Mouse (Mus musculus): ENCODE measurements around the gene Zfp385c. TPM values are rescaled to one million over a fixed set of nuclear protein-coding genes. Genes with fewer than 3 reads are reported as not detected.

Zfp385c gene
- polyA plus RNA-seq (2015; fragmentation: Nextera tagmentation; extraction: Ambion mirVana), result 0.09 and 0.51 TPM in 2 replicates

- Histone ChIP-seq H3K27me3 (replicated peaks) (peaks cover 46% of the 10 kb centered on the region), H3K9ac (peak within 1 kb of the TSS; percentile 77), H3K27ac (replicated peaks) (no peak within 1 kb of the TSS), H3K36me3 (no peaks in the 10 kb centered on the region), H3K4me1 (peaks cover 14% of the 10 kb centered on the region), H3K9me3 (no peaks in the 10 kb centered on the region), H3K4me3 (peak within 1 kb of the TSS; percentile 44), H3K4me2 (peak within 1 kb of the TSS; percentile 74)
- ATAC-seq (ENCODE audit: extremely low read depth, insufficient number of reproducible peaks, low FRiP score, low TSS enrichment), result no peak
- WGBS, result 3% methylated on average over 22 of the region's 23 CpGs
Measured at GRCm38 (mm10) chr11:100692164-100692616, at the start of gene Zfp385c. Zfp385c (minus strand) TSS chr11:100692455.

DNA sequence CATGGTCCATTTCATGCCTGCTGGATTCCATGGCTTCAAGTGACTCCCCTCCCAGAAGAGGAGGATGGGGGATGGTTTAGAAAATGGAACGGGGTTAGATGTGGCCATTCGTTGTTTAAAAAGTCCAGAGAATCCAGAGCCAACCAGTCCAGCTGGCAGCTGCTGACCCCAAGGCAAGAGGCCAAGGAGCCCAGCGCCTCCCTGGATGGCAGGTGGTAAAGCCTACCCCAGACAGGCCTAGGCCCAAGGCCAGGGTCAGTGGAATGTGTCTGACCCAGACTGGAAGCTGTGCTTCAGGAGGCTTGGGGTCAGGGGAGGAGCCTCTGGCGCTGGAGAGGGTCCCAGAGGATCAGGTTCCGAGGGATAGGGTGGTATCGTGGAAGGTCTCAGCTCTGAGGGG, 49.1 kb upstream of the Zfp385c start:
- H3K4me3 ChIP-seq, result no peak overlapping the region
- 58% methylated on average over 6 of the region's 6 CpGs for WGBS
- no peak for ATAC-seq (ENCODE audit: extremely low read depth, insufficient number of reproducible peaks, low FRiP score, low TSS enrichment)

GRCm38 (mm10) chr11:100738749-100739148, 46.5 kb upstream of the Zfp385c start:
- Histone ChIP-seq H3K4me3 (peak overlapping the region; percentile 87), H3K4me1 (peaks cover 27% of the 10 kb centered on the region), H3K9me3 (no peaks in the 10 kb centered on the region), H3K27ac (replicated peaks) (peak overlapping the region; percentile 83), H3K27me3 (replicated peaks) (peaks cover 23% of the 10 kb centered on the region), H3K9ac (peak overlapping the region; percentile 84), H3K4me2 (peak overlapping the region; percentile 81), H3K36me3 (no peaks in the 10 kb centered on the region)
- ATAC-seq (ENCODE audit: extremely low read depth, insufficient number of reproducible peaks, low FRiP score, low TSS enrichment), result no peak
- WGBS, result 17% methylated on average over 5 of the region's 5 CpGs

More for the DNA sequence above, 49.1 kb upstream of the Zfp385c start:
- H3K27me3 ChIP-seq (replicated peaks), result peaks cover 41% of the 10 kb centered on the region
- H3K4me1 ChIP-seq, result peaks cover 15% of the 10 kb centered on the region
- H3K27ac ChIP-seq (replicated peaks), result no peak overlapping the region
- H3K36me3 ChIP-seq, result no peaks in the 10 kb centered on the region
- H3K9me3 ChIP-seq, result no peaks in the 10 kb centered on the region
- H3K9ac ChIP-seq, result no peak overlapping the region
- no peak overlapping the region for H3K4me2 ChIP-seq

- peak; percentile 99 for ATAC-seq (ENCODE audit: extremely low read depth, insufficient number of reproducible peaks, low FRiP score, low TSS enrichment)
- H3K36me3 ChIP-seq, result peaks cover 2% of the 10 kb centered on the region
- peak within 1 kb of the TSS; percentile 87 for H3K4me3 ChIP-seq
- H3K4me1 ChIP-seq, result peaks cover 27% of the 10 kb centered on the region
- H3K27me3 ChIP-seq (replicated peaks), result peaks cover 23% of the 10 kb centered on the region
- no peaks in the 10 kb centered on the region for H3K9me3 ChIP-seq
- peak within 1 kb of the TSS; percentile 95 for H3K9ac ChIP-seq
- H3K4me2 ChIP-seq, result peak within 1 kb of the TSS; percentile 81
- peak within 1 kb of the TSS; percentile 83 for H3K27ac ChIP-seq (replicated peaks)
- under 1% methylated on average over 39 of the region's 39 CpGs for WGBS
Measured at GRCm38 (mm10) chr11:100738066-100738604, 45.9 kb upstream of the Zfp385c start, which contains the start of gene Rab5c. Rab5c (minus strand) TSS chr11:100738215.

DNA sequence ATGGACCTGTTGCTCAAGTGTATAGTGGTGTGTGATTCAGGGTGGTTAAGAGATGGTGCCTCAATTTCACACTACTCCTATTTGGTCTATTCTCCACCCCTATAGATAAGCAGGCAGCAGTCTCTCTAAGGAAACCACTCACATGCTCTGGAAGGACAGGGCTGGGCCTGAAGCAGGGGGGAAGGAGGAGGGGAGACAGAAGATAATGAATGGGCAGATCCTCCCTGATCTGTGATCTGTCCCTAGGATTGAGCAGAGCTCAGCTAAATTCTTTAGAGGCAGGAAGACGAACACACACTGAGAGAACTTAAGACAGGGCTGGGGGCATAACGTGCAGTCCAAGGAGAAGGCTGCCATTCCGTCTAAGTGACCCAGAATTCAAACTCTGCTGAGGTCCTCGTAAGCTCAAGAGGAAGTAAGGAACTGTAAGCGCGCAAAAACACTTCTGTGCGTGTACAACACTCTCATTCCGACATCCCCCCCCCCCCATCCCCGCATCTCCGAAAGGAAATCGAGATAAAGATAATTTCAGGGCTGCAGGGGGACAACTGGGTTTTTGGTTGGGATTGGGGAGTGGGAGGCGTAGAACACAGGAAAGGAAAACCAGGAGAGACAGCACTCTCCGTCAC, 45.0 kb upstream of the Zfp385c start:
- peak overlapping the region; percentile 95 for H3K9ac ChIP-seq
- peak overlapping the region; percentile 81 for H3K4me2 ChIP-seq
- H3K4me3 ChIP-seq, result peak overlapping the region; percentile 87
- peaks cover 11% of the 10 kb centered on the region for H3K36me3 ChIP-seq
- under 1% methylated on average over 13 of the region's 13 CpGs for WGBS
- peak overlapping the region; percentile 74 for H3K27ac ChIP-seq (replicated peaks)
- H3K4me1 ChIP-seq, result peaks cover 27% of the 10 kb centered on the region
- ATAC-seq (ENCODE audit: extremely low read depth, insufficient number of reproducible peaks, low FRiP score, low TSS enrichment), result no peak
- peaks cover 18% of the 10 kb centered on the region for H3K27me3 ChIP-seq (replicated peaks)
- no peaks in the 10 kb centered on the region for H3K9me3 ChIP-seq

- H3K9ac ChIP-seq, result peak overlapping the region; percentile 95
- H3K27me3 ChIP-seq (replicated peaks), result peaks cover 18% of the 10 kb centered on the region
- H3K27ac ChIP-seq (replicated peaks), result peak overlapping the region; percentile 74; the same call in 1 of the 2 replicates
- peak overlapping the region; percentile 87 for H3K4me3 ChIP-seq
- H3K9me3 ChIP-seq, result no peaks in the 10 kb centered on the region
- H3K4me2 ChIP-seq, result peak overlapping the region; percentile 81
- H3K4me1 ChIP-seq, result peaks cover 27% of the 10 kb centered on the region
- WGBS, result 60% methylated on average over 4 of the region's 4 CpGs
- H3K36me3 ChIP-seq, result peaks cover 16% of the 10 kb centered on the region
- ATAC-seq (ENCODE audit: extremely low read depth, insufficient number of reproducible peaks, low FRiP score, low TSS enrichment), result no peak
Measured at GRCm38 (mm10) chr11:100736746-100737080, 44.5 kb upstream of the Zfp385c start.

- Histone ChIP-seq H3K27ac (replicated peaks) (peak overlapping the region; percentile 74), H3K4me1 (peaks cover 27% of the 10 kb centered on the region), H3K4me2 (peak overlapping the region; percentile 81), H3K9ac (peak overlapping the region; percentile 95), H3K9me3 (no peaks in the 10 kb centered on the region), H3K27me3 (replicated peaks) (peaks cover 14% of the 10 kb centered on the region), H3K4me3 (peak overlapping the region; percentile 87), H3K36me3 (peaks cover 18% of the 10 kb centered on the region)
- ATAC-seq (ENCODE audit: extremely low read depth, insufficient number of reproducible peaks, low FRiP score, low TSS enrichment), result no peak
- WGBS, result 60% methylated on average over 14 of the region's 14 CpGs
Measured at GRCm38 (mm10) chr11:100735954-100736745, 43.9 kb upstream of the Zfp385c start.

- H3K36me3 ChIP-seq, result peaks cover 18% of the 10 kb centered on the region
- peaks cover 27% of the 10 kb centered on the region for H3K4me1 ChIP-seq
- 88% methylated on average over 9 of the region's 9 CpGs for WGBS
- peaks cover 8% of the 10 kb centered on the region for H3K27me3 ChIP-seq (replicated peaks)
- H3K4me2 ChIP-seq, result peak overlapping the region; percentile 81
- no peaks in the 10 kb centered on the region for H3K9me3 ChIP-seq
- ATAC-seq (ENCODE audit: extremely low read depth, insufficient number of reproducible peaks, low FRiP score, low TSS enrichment), result no peak
- no peak overlapping the region; the same call in 1 of the 2 replicates for H3K27ac ChIP-seq (replicated peaks)
- peak overlapping the region; percentile 87 for H3K4me3 ChIP-seq
- peak overlapping the region; percentile 95 for H3K9ac ChIP-seq
Measured at GRCm38 (mm10) chr11:100735134-100735865, 43.0 kb upstream of the Zfp385c start.

DNA sequence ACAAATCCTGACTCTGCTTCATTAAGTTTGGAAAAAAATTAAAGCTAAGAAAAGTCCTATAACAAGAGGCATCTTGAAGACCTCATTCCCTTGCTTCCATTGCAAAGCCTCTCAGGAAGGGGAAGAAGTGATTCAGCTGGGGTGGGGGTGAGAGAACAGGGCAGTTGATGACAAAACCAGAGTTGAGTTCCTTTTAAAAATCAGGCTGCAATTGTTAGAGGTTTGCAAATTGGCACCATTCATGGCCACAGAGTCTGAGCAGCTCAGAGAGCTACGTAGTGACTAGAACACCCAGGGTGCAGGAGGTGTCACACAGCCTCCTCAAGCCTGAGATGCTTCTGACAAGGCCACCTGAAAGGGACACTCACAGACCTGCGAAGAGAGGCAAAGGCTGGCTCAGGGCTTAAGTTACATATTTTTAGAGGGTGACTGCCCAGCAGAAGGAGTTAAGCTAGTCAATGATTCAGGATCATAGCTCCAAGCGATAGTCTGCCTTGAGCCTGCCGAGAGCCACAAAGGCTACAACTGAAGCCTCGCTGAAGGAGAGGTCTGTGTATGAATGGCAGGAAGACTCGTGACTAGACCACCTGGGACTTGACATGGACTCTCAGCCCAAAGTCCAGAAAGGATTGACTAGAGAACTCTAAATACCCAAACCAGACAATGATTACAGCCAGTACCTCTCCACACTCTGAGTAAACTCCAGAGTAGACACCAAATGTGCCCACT, 38.4 kb upstream of the Zfp385c start:
- no peak overlapping the region for H3K9ac ChIP-seq
- peaks cover 37% of the 10 kb centered on the region for H3K36me3 ChIP-seq
- H3K9me3 ChIP-seq, result no peaks in the 10 kb centered on the region
- ATAC-seq (ENCODE audit: extremely low read depth, insufficient number of reproducible peaks, low FRiP score, low TSS enrichment), result no peak
- no peak overlapping the region for H3K27ac ChIP-seq (replicated peaks)
- no peaks in the 10 kb centered on the region for H3K27me3 ChIP-seq (replicated peaks)
- no peak overlapping the region for H3K4me3 ChIP-seq
- no peak overlapping the region for H3K4me2 ChIP-seq
- WGBS, result 81% methylated on average over 6 of the region's 6 CpGs
- peaks cover 9% of the 10 kb centered on the region for H3K4me1 ChIP-seq

- Histone ChIP-seq H3K4me2 (no peak overlapping the region), H3K9me3 (no peaks in the 10 kb centered on the region), H3K9ac (no peak overlapping the region), H3K27me3 (replicated peaks) (no peaks in the 10 kb centered on the region), H3K36me3 (peaks cover 37% of the 10 kb centered on the region), H3K27ac (replicated peaks) (no peak overlapping the region), H3K4me1 (peaks cover 11% of the 10 kb centered on the region), H3K4me3 (no peak overlapping the region)
- ATAC-seq (ENCODE audit: extremely low read depth, insufficient number of reproducible peaks, low FRiP score, low TSS enrichment), result no peak
- 79% methylated on average over 4 of the region's 4 CpGs for WGBS
Measured at GRCm38 (mm10) chr11:100729976-100730375, 37.7 kb upstream of the Zfp385c start.
